Mouse (Mus musculus) E14TG2a.4 (cell line): Measurements from ENCODE around the gene Tlx3.
A peak's percentile ranks its signal among the peaks of the same experiment; 100 is the strongest.

Source experiments
- H3K27me3 ChIP-seq: 2 replicates; pipeline ENCODE4 v1.6.1; 2014; ENCODE audit warnings: low read length, control low read depth; ENCODE audit not compliant: insufficient read depth
- H3K36me3 ChIP-seq: 2 replicates; pipeline ENCODE4 v1.6.1; 2014; ENCODE audit warnings: low read length, control low read depth; ENCODE audit not compliant: insufficient read depth
- H3K4me1 ChIP-seq: replicated peaks from 2 replicates; pipeline ENCODE4 v1.6.1; 2014; ENCODE audit warnings: low read depth, low read length, control low read depth
- H3K4me3 ChIP-seq: replicated peaks from 2 replicates; pipeline ENCODE4 v1.5.1; 2014; ENCODE audit warnings: mild to moderate bottlenecking, low read length
- H3K9me3 ChIP-seq: 2 replicates; pipeline ENCODE4 v1.6.1; 2014; ENCODE audit warnings: low read length, control low read depth
- CTCF ChIP-seq: conservative IDR thresholded peaks from 2 replicates; pipeline ENCODE4 v1.5.1; 2014; ENCODE audit warnings: low read length
- NANOG ChIP-seq: IDR thresholded peaks from 2 replicates; pipeline ENCODE4 v1.6.1; 2014; ENCODE audit warnings: borderline replicate concordance, low read length, mixed read lengths
- POU5F1 ChIP-seq: IDR thresholded peaks from 2 replicates; pipeline ENCODE4 v1.6.1; 2014; ENCODE audit warnings: low read length, borderline replicate concordance

The Tlx3 gene

DNA sequence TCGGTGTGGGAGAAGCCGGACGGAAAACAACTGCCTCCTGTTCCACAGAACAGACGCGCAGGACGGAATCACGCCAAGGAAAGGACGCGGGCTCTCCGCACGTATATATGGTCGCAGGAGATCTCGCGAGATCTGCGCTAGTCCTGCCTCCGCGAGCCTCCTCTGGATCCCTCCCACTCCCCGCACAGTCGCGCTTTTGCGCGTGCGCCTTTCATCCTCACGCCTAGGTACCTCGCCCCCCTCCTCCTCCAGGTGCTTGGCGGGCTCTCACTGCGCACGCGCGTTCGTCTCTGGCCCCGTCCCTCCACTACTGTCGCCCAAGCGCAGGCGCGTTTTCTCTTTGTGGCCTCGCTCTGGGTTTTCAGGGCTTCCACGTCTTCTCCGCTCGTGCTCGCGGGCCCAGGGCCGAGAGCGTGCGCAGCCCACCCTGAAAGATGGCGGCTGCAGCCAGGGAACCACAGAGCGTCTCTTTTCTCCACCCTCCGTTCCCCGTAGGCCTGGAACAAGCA lies 40.3 kb downstream of the Tlx3 start, which contains the start of gene Npm1:
Npm1 (minus strand) TSS at position 209 of the 509 bp plus-strand sequence.
- Histone ChIP-seq H3K36me3 (peaks cover 44% of the 10 kb centered on the region), H3K4me1 (peaks cover 35% of the 10 kb centered on the region), H3K9me3 (no peaks in the 10 kb centered on the region), H3K4me3 (peak within 1 kb of the TSS; percentile 99), H3K27me3 (0 out of 2 replicates have a peak, but pooled peaks cover 2% of the 10 kb centered on the region)
- TF ChIP-seq POU5F1 (no peak), CTCF (no peak), NANOG (no peak)

GRCm38 (mm10) chr11:33162211-33162997 lies 41.0 kb downstream of the Tlx3 start:
- Histone ChIP-seq H3K27me3 (no peaks in the 10 kb centered on the region), H3K9me3 (no peaks in the 10 kb centered on the region), H3K4me3 (peak overlapping the region; percentile 99), H3K36me3 (peaks cover 50% of the 10 kb centered on the region), H3K4me1 (peaks cover 41% of the 10 kb centered on the region)
- TF ChIP-seq NANOG: no peak
- no peak for TF ChIP-seq CTCF
- no peak for TF ChIP-seq POU5F1

DNA sequence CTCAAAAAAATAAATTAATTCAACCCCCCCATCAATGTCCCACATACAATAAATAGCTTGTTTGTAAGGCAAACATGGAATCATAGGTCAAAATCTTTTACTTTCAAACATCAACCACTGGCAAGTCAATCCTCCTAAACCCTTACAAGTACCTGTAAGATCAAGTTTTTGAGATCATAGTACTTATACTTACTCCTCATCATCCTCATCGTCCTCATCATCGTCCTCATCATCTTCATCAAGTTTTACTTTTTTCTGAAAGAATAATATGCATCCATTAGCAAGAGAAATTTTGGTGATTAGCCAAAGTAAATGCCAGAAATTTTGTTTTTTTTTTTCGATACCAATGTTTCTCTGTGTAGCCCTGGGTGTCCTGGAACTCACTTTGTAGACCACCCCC lies 43.6 kb downstream of the Tlx3 start:
- Histone ChIP-seq H3K27me3 (no peaks in the 10 kb centered on the region), H3K4me1 (peaks cover 59% of the 10 kb centered on the region), H3K36me3 (peaks cover 77% of the 10 kb centered on the region), H3K9me3 (no peaks in the 10 kb centered on the region), H3K4me3 (peak overlapping the region; percentile 99)
- TF ChIP-seq NANOG (no peak), CTCF (no peak), POU5F1 (no peak)

GRCm38 (mm10) chr11:33157453-33158196 lies 45.8 kb downstream of the Tlx3 start:
- H3K9me3 ChIP-seq: no peaks in the 10 kb centered on the region
- H3K4me3 ChIP-seq: peak overlapping the region; percentile 99
- TF ChIP-seq NANOG (no peak), CTCF (no peak), POU5F1 (no peak)
- peaks cover 98% of the 10 kb centered on the region for H3K36me3 ChIP-seq
- H3K27me3 ChIP-seq: no peaks in the 10 kb centered on the region
- H3K4me1 ChIP-seq: peaks cover 57% of the 10 kb centered on the region

GRCm38 (mm10) chr11:33156436-33157015 lies 46.9 kb downstream of the Tlx3 start:
- TF ChIP-seq POU5F1 (no peak), NANOG (no peak), CTCF (no peak)
- Histone ChIP-seq H3K9me3 (no peaks in the 10 kb centered on the region), H3K4me3 (peak overlapping the region; percentile 21; the same call in 1 of the 2 replicates), H3K4me1 (peaks cover 57% of the 10 kb centered on the region), H3K27me3 (no peaks in the 10 kb centered on the region), H3K36me3 (peaks cover 100% of the 10 kb centered on the region)

DNA sequence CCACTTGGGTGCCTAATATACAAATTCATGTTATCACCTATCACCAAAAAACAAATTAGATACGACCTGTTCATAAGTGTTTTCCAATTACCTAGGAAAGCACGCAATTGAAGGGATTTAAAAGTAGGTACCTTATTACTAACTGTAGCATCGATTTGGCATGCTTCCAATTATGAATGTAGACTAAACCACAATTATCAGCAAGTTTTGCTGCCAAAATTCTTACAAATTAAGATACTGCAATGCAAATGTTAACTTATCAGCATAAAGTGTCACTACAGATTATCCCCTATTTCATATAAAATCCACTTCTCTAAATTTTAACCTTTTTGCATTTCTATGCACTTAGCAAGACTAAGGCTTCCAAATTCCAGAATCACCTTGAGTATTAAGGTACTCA lies 48.9 kb downstream of the Tlx3 start:
- H3K4me1 ChIP-seq: peaks cover 47% of the 10 kb centered on the region
- TF ChIP-seq CTCF (no peak), NANOG (no peak), POU5F1 (no peak)
- H3K4me3 ChIP-seq: no peak overlapping the region
- H3K9me3 ChIP-seq: no peaks in the 10 kb centered on the region
- no peaks in the 10 kb centered on the region for H3K27me3 ChIP-seq
- H3K36me3 ChIP-seq: peaks cover 100% of the 10 kb centered on the region

- peaks cover 40% of the 10 kb centered on the region for H3K4me1 ChIP-seq
- H3K36me3 ChIP-seq: peaks cover 93% of the 10 kb centered on the region
- H3K4me3 ChIP-seq: no peak overlapping the region
- no peaks in the 10 kb centered on the region for H3K9me3 ChIP-seq
- TF ChIP-seq CTCF: no peak
- TF ChIP-seq NANOG: no peak
- TF ChIP-seq POU5F1: no peak
- peaks cover 3% of the 10 kb centered on the region for H3K27me3 ChIP-seq
Observed at GRCm38 (mm10) chr11:33152997-33153396, 50.4 kb downstream of the Tlx3 start.

- TF ChIP-seq NANOG: no peak
- no peak for TF ChIP-seq POU5F1
- TF ChIP-seq CTCF: no peak
- Histone ChIP-seq H3K4me3 (no peak overlapping the region), H3K27me3 (peaks cover 12% of the 10 kb centered on the region), H3K9me3 (no peaks in the 10 kb centered on the region), H3K36me3 (peaks cover 80% of the 10 kb centered on the region), H3K4me1 (peaks cover 33% of the 10 kb centered on the region)
Observed at GRCm38 (mm10) chr11:33151780-33152145, 51.6 kb downstream of the Tlx3 start.
